Mouse (Mus musculus) ES-E14 (cell line): Measurements from ENCODE around the gene Vinac1. TPM values are rescaled to one million over a fixed set of nuclear protein-coding genes. Genes with fewer than 3 reads are reported as not detected.

ENCODE experiments used
- DNase-seq: peaks from one replicate; pipeline ENCODE4 v3.0.0-alpha.2; 2013; ENCODE audit warnings: low read depth, low spot score
- H3K27ac ChIP-seq: 2 replicates; pipeline ENCODE4 v1.5.1; 2012; ENCODE audit warnings: low read depth, mild to moderate bottlenecking, low read length, moderate library complexity, mixed read lengths; ENCODE audit not compliant: poor library complexity, insufficient read depth, severe bottlenecking
- H3K36me3 ChIP-seq: 2 replicates; pipeline ENCODE4 v1.6.1; 2012; ENCODE audit warnings: mild to moderate bottlenecking, low read length, moderate library complexity, mixed read lengths; ENCODE audit not compliant: control insufficient read depth, poor library complexity, insufficient read depth, severe bottlenecking
- H3K4me1 ChIP-seq, 2 experiments: fragments of 150-350 bp in 1 of 2; sonication (generic) in 1 of 2; 2 replicates each; pipeline ENCODE4 v1.6.1; 2012; ENCODE audit warnings: low read length in 2 of 2, mild to moderate bottlenecking in 1 of 2, mixed read lengths in 1 of 2; ENCODE audit not compliant: control insufficient read depth in 2 of 2, insufficient read depth in 2 of 2, poor library complexity in 1 of 2
- H3K4me3 ChIP-seq, 2 experiments: fragments of 150-350 bp in 1 of 2; sonication (generic) in 1 of 2; 2 replicates each; pipeline ENCODE4 v1.5.1; 2012; ENCODE audit warnings: low read length in 2 of 2, low read depth in 1 of 2, mild to moderate bottlenecking in 1 of 2, mixed read lengths in 1 of 2; ENCODE audit not compliant: insufficient read depth in 1 of 2, poor library complexity in 1 of 2, severe bottlenecking in 1 of 2
- H3K9ac ChIP-seq: 2 replicates; pipeline ENCODE4 v1.6.1; 2012; ENCODE audit warnings: low read depth, mild to moderate bottlenecking, low read length, mixed read lengths; ENCODE audit not compliant: poor library complexity, insufficient read depth, severe bottlenecking
- H3K9me3 ChIP-seq: fragments of 150-350 bp; sonication (generic); 2 replicates; pipeline ENCODE4 v1.6.1; 2012; ENCODE audit warnings: low read depth, mild to moderate bottlenecking, low read length; ENCODE audit not compliant: control insufficient read depth, insufficient read depth
- CHD2 ChIP-seq: IDR thresholded peaks from 2 replicates; pipeline ENCODE4 v1.6.1; 2014; ENCODE audit warnings: mild to moderate bottlenecking, low read depth, low read length, inconsistent platforms
- HCFC1 ChIP-seq: IDR thresholded peaks from 2 replicates; pipeline ENCODE4 v1.6.1; 2012; ENCODE audit warnings: low read length, inconsistent platforms, borderline replicate concordance; ENCODE audit not compliant: insufficient read depth
- MAFK ChIP-seq: IDR thresholded peaks from 2 replicates; pipeline ENCODE4 v1.6.1; 2014; ENCODE audit warnings: mild to moderate bottlenecking, low read depth, low read length, inconsistent platforms; ENCODE audit not compliant: insufficient read depth
- ZC3H11A ChIP-seq: IDR thresholded peaks from 2 replicates; pipeline ENCODE4 v1.6.1; 2012; ENCODE audit warnings: low read depth, mild to moderate bottlenecking, inconsistent platforms, low read length, borderline replicate concordance
- ZNF384 ChIP-seq: IDR thresholded peaks from 2 replicates; pipeline ENCODE4 v1.6.1; 2012; ENCODE audit warnings: low read depth, low read length, inconsistent platforms
- in situ Hi-C, 2 experiments: fragments of 600-800 bp; cut with MboI; formaldehyde crosslinking; loops; one replicate each; pipeline ENCODE4 v1.15.1; 2025; ENCODE audit warnings: low sequenced_read_pairs in 2 of 2, inconsistent platforms in 1 of 2; ENCODE audit not compliant: unreplicated experiment in 2 of 2
- total RNA-seq: library from RNA; depleted of rRNA; stranded (reverse); fragments of 300-350 nt; gene quantifications from 2 replicates; pipeline ENCODE4 v1.2.3, GENCODE M21; 2012; rRNA removed

Vinac1 gene
- total RNA-seq, 1 experiment: 0.13 TPM

DNA sequence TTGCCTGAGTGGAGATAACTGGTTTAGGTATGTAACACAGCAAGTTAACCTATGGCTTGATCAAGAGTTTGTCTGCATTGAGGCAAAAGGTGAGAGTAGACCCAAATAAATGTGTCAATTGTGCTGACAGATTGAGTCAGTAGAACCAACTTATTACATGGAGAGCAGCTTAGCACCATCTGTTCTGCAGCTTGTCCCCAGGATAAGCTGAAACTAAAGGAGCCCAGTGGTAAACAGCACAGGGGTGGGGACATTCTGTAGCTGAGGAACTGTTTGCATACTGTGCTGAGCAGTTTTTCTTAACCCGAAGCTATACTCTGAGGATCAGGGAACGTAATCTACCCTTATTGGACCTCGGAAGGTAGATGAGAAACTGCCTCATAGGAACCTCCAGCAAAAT is 63.2 kb downstream of the Vinac1 start:
- no peak for DNase-seq
- in situ Hi-C loops: no loop called here
- H3K9ac ChIP-seq: no peak overlapping the region
- no peak for TF ChIP-seq MAFK
- no peak for TF ChIP-seq HCFC1
- no peak for TF ChIP-seq ZC3H11A
- no peak for TF ChIP-seq ZNF384
- no peak for TF ChIP-seq CHD2
- no peaks in the 10 kb centered on the region for H3K36me3 ChIP-seq
- H3K4me1 ChIP-seq: no peaks in the 10 kb centered on the region
- H3K4me3 ChIP-seq: no peak overlapping the region
- H3K27ac ChIP-seq: no peak overlapping the region
- H3K9me3 ChIP-seq: no peaks in the 10 kb centered on the region

DNA sequence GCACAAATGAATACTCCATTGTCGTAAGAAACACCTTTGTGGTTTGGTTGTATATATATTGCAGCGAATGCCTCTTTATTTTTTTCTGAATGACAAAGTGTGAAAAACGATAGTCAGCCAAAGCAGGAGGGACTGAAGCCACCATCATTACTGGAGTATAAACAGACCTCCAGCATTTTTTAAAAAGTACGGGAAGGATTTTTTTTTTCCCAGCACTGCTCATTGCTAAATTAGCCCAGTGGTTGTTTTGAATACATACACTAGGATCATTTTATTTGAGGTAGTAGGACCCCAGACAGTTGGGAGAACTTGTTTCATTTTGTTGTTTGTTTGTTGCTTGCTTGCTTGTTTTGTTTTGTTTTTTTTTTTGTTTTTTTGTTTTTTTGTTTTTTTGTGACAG is 72.4 kb downstream of the Vinac1 start:
- no peak for DNase-seq
- Histone ChIP-seq H3K27ac (no peak overlapping the region), H3K4me3 (no peak overlapping the region), H3K9ac (no peak overlapping the region), H3K4me1 (no peaks in the 10 kb centered on the region), H3K36me3 (no peaks in the 10 kb centered on the region), H3K9me3 (no peaks in the 10 kb centered on the region)
- in situ Hi-C loops: no loop called here
- TF ChIP-seq ZC3H11A (no peak), CHD2 (no peak), HCFC1 (no peak), MAFK (no peak), ZNF384 (no peak)

Other genes with a start within 250 kb of the Vinac1 start
- 19.4 and 25.6 TPM in 2 replicates for gene Tmem87b, start 230.1 kb downstream of the Vinac1 start, total RNA-seq
- 0.21 and 0.22 TPM in 2 replicates for gene Fbln7, start 185.2 kb downstream of the Vinac1 start, total RNA-seq
- gene Zc3h8, start 104.1 kb downstream of the Vinac1 start, total RNA-seq: 19.5 and 20.9 TPM in 2 replicates
- gene Zc3h6, start 80.8 kb downstream of the Vinac1 start, total RNA-seq: 0.98 and 1.9 TPM in 2 replicates
- 7.3 and 9.2 TPM in 2 replicates for gene Gm10762, start 80.4 kb downstream of the Vinac1 start, total RNA-seq
- 10.4 and 12.4 TPM in 2 replicates for gene Ttl, start 17.8 kb upstream of the Vinac1 start, total RNA-seq
- gene Polr1b, start 52.8 kb upstream of the Vinac1 start, total RNA-seq: 100 and 120 TPM in 2 replicates
- 37.0 and 38.8 TPM in 2 replicates for gene Chchd5, start 81.5 kb upstream of the Vinac1 start, total RNA-seq
- gene Slc20a1, start 150.6 kb upstream of the Vinac1 start, total RNA-seq: 309 and 509 TPM in 2 replicates
- gene Ckap2l, start 249.0 kb upstream of the Vinac1 start, total RNA-seq: 14.7 and 15.8 TPM in 2 replicates